Comparison of ENCODE assay signal across 33 mouse cellular contexts in genomic region chr16:76191135-76191534, GRCm38 (mm10).
"Had no signal": no experiment of that assay in that cellular context is flagged by ENCODE, and none has a peak within 500 bp of the region (broad histone marks: within the 10 kb centered on the region; RNA-seq: fewer than 3 reads in every experiment).

No protein-coding gene starts in this region.

- H3K36me3 ChIP-seq: limb, embryonic 10.5 days; limb, embryonic 12.5 days; limb, embryonic 13.5 days; limb, embryonic 15.5 days; liver, embryonic 12.5 days; liver, embryonic 13.5 days; liver, embryonic 15.5 days; lung, embryonic 15.5 days; midbrain, embryonic 10.5 days; midbrain, embryonic 12.5 days; midbrain, embryonic 13.5 days; midbrain, embryonic 15.5 days; neural tube, embryonic 12.5 days; neural tube, embryonic 13.5 days had no signal

- H3K27ac ChIP-seq: limb, embryonic 10.5 days; limb, embryonic 12.5 days; limb, embryonic 13.5 days; limb, embryonic 15.5 days; liver, embryonic 12.5 days; liver, embryonic 13.5 days; liver, embryonic 14.5 days; liver, embryonic 15.5 days; lung, embryonic 15.5 days; macrophage; midbrain, embryonic 10.5 days; midbrain, embryonic 12.5 days; midbrain, embryonic 13.5 days; midbrain, embryonic 15.5 days; neural tube, embryonic 12.5 days; neural tube, embryonic 13.5 days had no signal

- H3K4me1 ChIP-seq: limb, embryonic 10.5 days; limb, embryonic 12.5 days; limb, embryonic 13.5 days; limb, embryonic 15.5 days; liver, embryonic 12.5 days; liver, embryonic 13.5 days; liver, embryonic 15.5 days; lung, embryonic 15.5 days; megakaryocyte, embryonic 14.5 days; midbrain, embryonic 10.5 days; midbrain, embryonic 12.5 days; midbrain, embryonic 13.5 days; midbrain, embryonic 15.5 days; neural tube, embryonic 12.5 days; neural tube, embryonic 13.5 days had no signal

- H3K27me3 ChIP-seq: limb, embryonic 12.5 days; limb, embryonic 13.5 days; limb, embryonic 15.5 days; liver, embryonic 12.5 days; liver, embryonic 13.5 days; liver, embryonic 15.5 days; lung, embryonic 15.5 days; megakaryocyte, embryonic 14.5 days; midbrain, embryonic 12.5 days; midbrain, embryonic 13.5 days; midbrain, embryonic 15.5 days; neural tube, embryonic 12.5 days; neural tube, embryonic 13.5 days had no signal

- H3K9me3 ChIP-seq: limb, embryonic 10.5 days; limb, embryonic 12.5 days; limb, embryonic 13.5 days; limb, embryonic 15.5 days; liver, embryonic 12.5 days; liver, embryonic 13.5 days; liver, embryonic 15.5 days; lung, embryonic 15.5 days; midbrain, embryonic 10.5 days; midbrain, embryonic 12.5 days; midbrain, embryonic 13.5 days; midbrain, embryonic 15.5 days; neural tube, embryonic 12.5 days; neural tube, embryonic 13.5 days had no signal

- H3K9ac ChIP-seq: limb, embryonic 12.5 days; limb, embryonic 13.5 days; limb, embryonic 15.5 days; liver, embryonic 12.5 days; liver, embryonic 13.5 days; liver, embryonic 14.5 days; liver, embryonic 15.5 days; liver, postnatal 0 days; lung, embryonic 14.5 days; lung, embryonic 15.5 days; midbrain, embryonic 12.5 days; midbrain, embryonic 13.5 days; midbrain, embryonic 15.5 days; neural tube, embryonic 12.5 days; neural tube, embryonic 13.5 days had no signal

- H3K4me3 ChIP-seq: limb, embryonic 10.5 days; limb, embryonic 12.5 days; limb, embryonic 13.5 days; limb, embryonic 15.5 days; liver, embryonic 12.5 days; liver, embryonic 13.5 days; liver, embryonic 15.5 days; lung, embryonic 15.5 days; megakaryocyte, embryonic 14.5 days; midbrain, embryonic 10.5 days; midbrain, embryonic 12.5 days; midbrain, embryonic 13.5 days; midbrain, embryonic 15.5 days; myocyte; neural tube, embryonic 12.5 days; neural tube, embryonic 13.5 days had no signal

- ATAC-seq: liver, embryonic 12.5 days; liver, postnatal 0 days; lung, postnatal 0 days; midbrain, embryonic 13.5 days; midbrain, embryonic 15.5 days; midbrain, embryonic 16.5 days had no signal

- H3K4me2 ChIP-seq: limb, embryonic 12.5 days; limb, embryonic 13.5 days; limb, embryonic 15.5 days; liver, embryonic 11.5 days; liver, embryonic 12.5 days; liver, embryonic 13.5 days; liver, embryonic 15.5 days; lung, embryonic 14.5 days; lung, embryonic 15.5 days; midbrain, embryonic 11.5 days; midbrain, embryonic 12.5 days; midbrain, embryonic 13.5 days; midbrain, embryonic 15.5 days; neural tube, embryonic 12.5 days; neural tube, embryonic 13.5 days had no signal

- DNase-seq: left cerebral cortex, postnatal 4 days; liver; liver, embryonic 13.5 days; liver, postnatal 0 days; lung, adult 18-20 months; lung, adult 2 months; lung, embryonic 14.5 days; lung, postnatal 10 days; lung, postnatal 14 days; lung, postnatal 36 days; lung, postnatal 4 days; midbrain, embryonic 14.5 days had no signal
